Mouse (Mus musculus) G1E (cell line): ENCODE data around the gene Pet117.

Experiments used
- CTCF ChIP-seq: IDR thresholded peaks from 2 replicates; pipeline ENCODE4 v1.5.1; 2012; ENCODE audit warnings: low read depth, low read length, inconsistent platforms, mixed read lengths
- GATA1 ChIP-seq: IDR thresholded peaks from 2 replicates; pipeline ENCODE4 v1.6.1; 2012; ENCODE audit warnings: borderline replicate concordance, low read length, inconsistent platforms, mixed read lengths
- GATA2 ChIP-seq: IDR thresholded peaks from 2 replicates; pipeline ENCODE4 v1.6.1; 2012; ENCODE audit warnings: low read depth, low read length, inconsistent platforms, borderline replicate concordance
- POLR2AphosphoS5 ChIP-seq: IDR thresholded peaks from 2 replicates; pipeline ENCODE4 v1.6.1; 2012; ENCODE audit warnings: low read depth, low read length, inconsistent platforms; ENCODE audit not compliant: insufficient replicate concordance
- TAL1 ChIP-seq: conservative IDR thresholded peaks from 2 replicates; pipeline ENCODE4 v1.6.1; 2012; ENCODE audit warnings: low read depth, low read length, inconsistent platforms, mixed read lengths

DNA sequence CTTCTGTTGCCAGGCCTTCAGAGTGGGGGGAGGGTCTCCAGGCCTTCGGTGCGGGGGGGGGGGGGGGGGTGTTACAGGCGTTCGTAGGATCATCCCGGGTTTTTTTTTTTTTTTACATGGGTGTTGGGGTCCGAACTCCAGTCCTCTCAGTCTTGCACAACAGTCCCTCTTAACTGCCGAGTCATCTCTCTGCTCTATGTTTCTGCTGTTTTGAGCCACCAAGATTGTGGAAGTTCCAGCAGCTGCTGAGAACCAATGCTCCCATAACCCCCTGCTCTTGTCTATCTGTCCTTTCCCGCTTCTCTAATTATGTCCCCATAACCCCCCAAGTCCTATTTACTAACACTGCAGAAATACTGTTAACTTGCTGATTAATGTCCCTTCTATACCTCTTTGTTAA lies 31.1 kb upstream of the Pet117 start:
- no peak for TF ChIP-seq CTCF
- no peak for TF ChIP-seq TAL1
- TF ChIP-seq GATA1 = no peak
- no peak for TF ChIP-seq POLR2AphosphoS5
- no peak for TF ChIP-seq GATA2
